Mouse (Mus musculus) heart, adult 2 months (tissue): Measurements from ENCODE around the gene Olfm2.

Experiments used
- CTCF ChIP-seq: fragments of 200-600 bp; IDR thresholded peaks from 2 replicates; pipeline ENCODE4 v1.8.1; 2022; ENCODE audit warnings: antibody characterized with exemption, mild to moderate bottlenecking, moderate library complexity
- POLR2A ChIP-seq: fragments of 200-500 bp; IDR thresholded peaks from 2 replicates; pipeline ENCODE4 v1.6.1; 2011; ENCODE audit warnings: mild to moderate bottlenecking, low read depth, low read length, control low read depth; ENCODE audit not compliant: insufficient read depth

DNA sequence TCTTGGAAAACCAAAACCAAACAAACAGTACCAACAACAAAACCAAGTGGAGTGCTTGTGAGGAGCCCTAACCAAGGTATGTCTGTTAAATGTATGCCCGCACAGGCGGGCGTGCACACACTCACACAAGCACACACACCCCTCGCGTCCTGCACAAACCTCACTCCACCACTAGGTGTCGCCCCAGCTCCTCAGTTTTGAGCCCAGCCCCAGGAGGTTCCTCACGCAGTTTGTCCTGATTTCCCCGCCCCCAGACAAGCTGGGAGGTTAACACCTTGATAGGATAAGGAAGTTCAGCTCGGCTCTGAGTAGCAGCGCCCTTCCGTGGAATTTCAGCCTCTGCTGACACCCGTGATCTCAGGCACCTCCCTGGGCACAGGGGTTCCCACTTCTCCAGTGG, 5.7 kb downstream of the Olfm2 start:
- no peak for TF ChIP-seq POLR2A
- no peak; the same call in none of the 2 replicates for TF ChIP-seq CTCF
